Mouse (Mus musculus) liver, embryonic 14.5 days (tissue): Measurements from ENCODE around the gene Bcor. TPM values are rescaled to one million over a fixed set of nuclear protein-coding genes. Genes with fewer than 3 reads are reported as not detected.

Experiments used
- ATAC-seq: fragments of 200-750 bp; cut with Nextera tagmentation; 2 replicates; pipeline ENCODE4 v1.8.0; 2017; ENCODE audit warnings: moderate number of reproducible peaks, mild to moderate bottlenecking, moderate library complexity; ENCODE audit not compliant: insufficient read depth
- DNase-seq, 3 experiments: peaks; one replicate each; pipeline ENCODE4 v3.0.0-alpha.2; 2012 to 2013; ENCODE audit warnings: low read depth in 3 of 3, low spot score in 3 of 3
- H3K27ac ChIP-seq: fragments of 300-500 bp; sonication (generic); 2 replicates; pipeline ENCODE4 v1.5.1; 2014; ENCODE audit warnings: moderate library complexity, mild to moderate bottlenecking, control low read depth, inconsistent platforms
- H3K27me3 ChIP-seq: fragments of 300-500 bp; sonication (generic); 2 replicates; pipeline ENCODE4 v1.6.1; 2014; ENCODE audit warnings: mild to moderate bottlenecking, low read length, moderate library complexity; ENCODE audit not compliant: control insufficient read depth, insufficient read depth
- H3K36me3 ChIP-seq: fragments of 300-500 bp; sonication (generic); replicated peaks from 2 replicates; pipeline ENCODE4 v1.6.1; 2014; ENCODE audit warnings: low read depth; ENCODE audit not compliant: control insufficient read depth, insufficient read depth
- H3K4me1 ChIP-seq, 2 experiments: fragments of 200-500 bp in 1 of 2; fragments of 300-500 bp in 1 of 2; sonication (generic) in 1 of 2; replicated peaks; 2 replicates each; pipeline ENCODE4 v1.6.1; 2012 to 2014; ENCODE audit warnings: antibody characterized with exemption in 1 of 2, inconsistent platforms in 1 of 2, low read length in 1 of 2; ENCODE audit not compliant: control insufficient read depth in 2 of 2, insufficient read depth in 2 of 2
- H3K4me2 ChIP-seq: fragments of 300-500 bp; sonication (generic); 2 replicates; pipeline ENCODE4 v1.6.1; 2014; ENCODE audit warnings: low read depth, mild to moderate bottlenecking, control low read depth, moderate library complexity
- H3K4me3 ChIP-seq, 2 experiments: fragments of 200-500 bp in 1 of 2; fragments of 300-500 bp in 1 of 2; sonication (generic) in 1 of 2; 2 replicates each; pipeline ENCODE4 v1.5.1; 2012 to 2014; ENCODE audit warnings: low read depth in 2 of 2, low read length in 2 of 2, mild to moderate bottlenecking in 2 of 2, control low read depth in 1 of 2, inconsistent platforms in 1 of 2, moderate library complexity in 1 of 2; ENCODE audit not compliant: insufficient read depth in 1 of 2
- H3K9ac ChIP-seq: fragments of 300-500 bp; sonication (generic); replicated peaks from 2 replicates; pipeline ENCODE4 v1.6.1; 2014; ENCODE audit warnings: mild to moderate bottlenecking, control low read depth, moderate library complexity
- H3K9me3 ChIP-seq: fragments of 300-500 bp; sonication (generic); 2 replicates; pipeline ENCODE4 v1.6.1; 2016; ENCODE audit warnings: low read length, mixed read lengths; ENCODE audit not compliant: control insufficient read depth
- CTCF ChIP-seq: IDR thresholded peaks from 2 replicates; pipeline ENCODE4 v1.5.1; 2016; ENCODE audit warnings: antibody characterized with exemption, low read depth, control low read depth
- EP300 ChIP-seq: IDR thresholded peaks from 2 replicates; pipeline ENCODE4 v1.6.1; 2016; ENCODE audit warnings: antibody characterized with exemption, low read depth
- WGBS: fragments of 180-500 bp; shearing (Covaris S2); extraction: QIAGEN DNeasy Blood & Tissue Kit; methylation state at CpG from one replicate; pipeline ENCODE4 v1.1.7; 2014; ENCODE audit not compliant: insufficient replicate concordance; 5-methylcytosine and 5-hydroxymethylcytosine counted together
- polyA plus RNA-seq, 2 experiments: library from polyadenylated mRNA; depleted of rRNA in 1 of 2; stranded (reverse) in 1 of 2; unstranded in 1 of 2; fragments of >200 nt; fragmentation: Nextera tagmentation in 1 of 2; extraction: Ambion mirVana in 1 of 2; gene quantifications; 2 replicates each; pipeline versions ENCODE4 v1.2.1 to v1.2.3; 2012 to 2014

Bcor gene
- polyA plus RNA-seq, 2 experiments: 4.6 to 4.7 TPM

DNA sequence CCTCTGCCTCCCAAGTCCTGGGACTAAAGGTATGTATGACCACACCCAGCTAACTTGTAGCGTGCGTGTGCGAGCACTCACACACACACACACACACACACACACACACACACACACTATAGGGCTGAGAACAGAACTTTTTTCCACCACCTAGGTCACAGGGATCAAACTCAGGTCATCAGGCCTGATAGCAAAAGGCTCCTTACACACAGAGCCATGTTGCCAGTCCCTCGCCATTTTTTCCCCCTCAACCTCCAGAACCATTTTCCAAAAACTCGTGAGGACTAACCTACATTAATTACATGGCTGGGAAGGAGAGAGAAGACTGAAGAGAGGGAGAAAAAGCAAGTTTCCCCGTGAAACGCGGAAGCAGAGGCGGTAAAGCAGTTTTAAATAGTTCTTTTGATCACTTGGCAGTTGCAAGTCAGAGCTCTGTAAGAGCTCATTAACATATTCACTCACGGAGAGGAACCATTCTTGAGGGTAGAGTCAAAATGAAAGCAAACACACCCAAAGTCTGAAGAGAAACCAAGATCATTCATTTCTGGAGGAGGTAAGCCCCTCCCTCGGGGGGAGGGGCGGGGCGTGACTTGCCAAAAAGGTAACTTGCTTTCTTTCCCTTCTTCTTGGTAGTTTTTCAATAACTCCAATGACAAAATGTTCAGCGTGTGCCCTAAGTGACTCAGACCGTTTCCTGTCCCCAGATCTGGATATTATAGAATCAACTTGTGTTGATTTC, 145.3 kb downstream of the Bcor start:
- Histone ChIP-seq H3K4me1 (peaks cover 0 to 2% of the 10 kb centered on the region in 2 experiments; a peak in 2 of 4 replicates), H3K27me3 (no peaks in the 10 kb centered on the region), H3K9ac (no peak overlapping the region), H3K4me2 (peak overlapping the region; percentile 46), H3K9me3 (no peaks in the 10 kb centered on the region), H3K4me3 (no peak overlapping the region), H3K36me3 (no peaks in the 10 kb centered on the region), H3K27ac (no peak overlapping the region)
- no peak for ATAC-seq
- WGBS: 32% methylated on average over 15 of the region's 15 CpGs
- no peak for TF ChIP-seq EP300
- TF ChIP-seq CTCF: no peak
- DNase-seq: no peak

DNA sequence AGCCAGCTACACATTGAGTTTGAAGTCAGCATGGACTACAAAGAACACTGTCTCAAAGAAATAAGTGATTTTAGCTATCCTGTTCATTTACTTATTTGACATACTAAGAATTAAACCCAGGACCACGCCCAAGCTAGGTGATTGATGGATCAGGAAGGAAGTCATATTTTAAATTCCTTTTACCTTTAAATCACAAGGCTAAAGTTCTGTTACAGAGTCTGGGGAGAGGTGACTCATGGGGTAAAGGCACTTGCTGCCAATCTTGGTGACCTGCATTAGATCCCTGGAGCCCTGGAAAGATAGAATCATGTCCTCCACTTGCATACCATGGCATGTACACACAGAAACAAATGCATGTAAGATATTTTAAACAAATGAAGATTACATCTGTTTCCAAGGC, 149.5 kb downstream of the Bcor start:
- peaks cover 0 to 8% of the 10 kb centered on the region in 2 experiments; a peak in 3 of 4 replicates for H3K4me1 ChIP-seq
- H3K4me3 ChIP-seq: no peak overlapping the region
- H3K27ac ChIP-seq: no peak overlapping the region
- H3K4me2 ChIP-seq: no peak overlapping the region
- no peaks in the 10 kb centered on the region for H3K36me3 ChIP-seq
- no peak for ATAC-seq
- 46% methylated on average over 1 of the region's 1 CpGs for WGBS
- no peak overlapping the region for H3K9ac ChIP-seq
- H3K9me3 ChIP-seq: no peaks in the 10 kb centered on the region
- no peaks in the 10 kb centered on the region; the same call in 1 of the 2 replicates for H3K27me3 ChIP-seq
- no peak for DNase-seq
- TF ChIP-seq CTCF: no peak
- TF ChIP-seq EP300: no peak

DNA sequence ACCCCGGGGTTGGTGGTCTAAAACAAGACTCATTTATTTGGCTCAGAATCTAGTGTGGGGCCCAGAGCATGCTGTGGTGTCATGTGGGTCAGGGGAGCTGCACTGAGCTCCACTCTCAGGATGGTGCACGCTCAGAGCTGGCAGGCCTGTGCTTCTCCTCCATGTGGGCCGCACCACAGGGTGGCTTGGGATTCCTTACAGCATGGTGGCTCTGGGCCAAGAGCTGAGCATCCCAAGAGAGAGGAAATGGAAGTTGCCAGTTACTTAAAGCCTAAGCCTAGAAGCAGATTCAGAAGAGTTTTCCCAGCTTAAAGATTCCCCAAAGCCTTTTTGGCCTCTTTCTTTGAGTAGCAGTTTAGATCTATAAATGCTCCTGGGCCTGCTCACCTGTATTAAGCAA, 151.1 kb downstream of the Bcor start:
- H3K9ac ChIP-seq: no peak overlapping the region
- no peak overlapping the region for H3K27ac ChIP-seq
- WGBS: 73% methylated on average over 3 of the region's 3 CpGs
- peaks cover 11 to 19% of the 10 kb centered on the region in 2 experiments for H3K4me1 ChIP-seq
- DNase-seq (no peak), ATAC-seq (no peak)
- H3K36me3 ChIP-seq: no peaks in the 10 kb centered on the region
- no peak overlapping the region for H3K4me3 ChIP-seq
- no peaks in the 10 kb centered on the region for H3K9me3 ChIP-seq
- H3K4me2 ChIP-seq: no peak overlapping the region
- no peaks in the 10 kb centered on the region; the same call in 1 of the 2 replicates for H3K27me3 ChIP-seq
- TF ChIP-seq EP300 (no peak), CTCF (no peak)

DNA sequence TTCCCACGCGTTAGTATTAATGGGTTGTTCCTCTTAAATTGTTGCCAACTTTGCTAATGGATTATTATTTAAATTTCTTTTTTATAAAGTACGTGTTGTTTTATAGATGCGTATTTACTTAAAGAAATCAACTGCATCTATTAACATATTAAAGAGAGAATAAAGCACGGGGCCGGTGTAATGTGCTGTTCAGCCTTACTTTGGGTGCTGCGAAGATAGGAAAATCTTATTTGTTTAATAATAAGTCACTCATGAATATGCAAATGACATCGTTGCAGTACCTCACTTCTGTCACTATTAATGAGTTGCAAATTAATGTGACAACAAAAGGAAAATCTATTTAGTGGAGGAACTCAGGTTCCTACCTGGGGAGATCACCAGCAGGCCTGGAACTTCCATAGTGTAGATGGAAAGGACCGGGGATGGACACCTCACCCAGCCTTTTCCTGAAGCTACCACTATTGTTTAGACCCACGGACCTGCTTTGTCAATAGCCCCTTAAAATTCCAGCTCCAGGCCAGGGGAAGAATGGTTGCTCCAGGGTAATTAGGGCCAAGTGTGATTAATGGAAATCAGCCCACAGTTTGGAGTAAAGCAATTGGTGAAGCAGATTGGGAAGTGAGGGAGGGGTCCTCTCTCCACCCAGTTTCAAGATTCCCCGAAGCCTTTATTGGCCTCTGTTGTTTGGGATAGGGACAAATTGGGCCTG, 152.2 kb downstream of the Bcor start:
- TF ChIP-seq CTCF (no peak), EP300 (no peak)
- no peak overlapping the region; a peak in 1 of 4 replicates for H3K4me3 ChIP-seq
- H3K4me2 ChIP-seq: peak overlapping the region; percentile 94
- H3K27ac ChIP-seq: no peak overlapping the region; the same call in 1 of the 2 replicates
- no peaks in the 10 kb centered on the region; the same call in 1 of the 2 replicates for H3K27me3 ChIP-seq
- H3K4me1 ChIP-seq: peaks cover 16 to 25% of the 10 kb centered on the region in 2 experiments
- H3K9me3 ChIP-seq: no peaks in the 10 kb centered on the region
- 15% methylated on average over 11 of the region's 11 CpGs for WGBS
- no peak for DNase-seq
- H3K36me3 ChIP-seq: no peaks in the 10 kb centered on the region
- H3K9ac ChIP-seq: no peak overlapping the region
- no peak for ATAC-seq
